In the genomic region with DNA sequence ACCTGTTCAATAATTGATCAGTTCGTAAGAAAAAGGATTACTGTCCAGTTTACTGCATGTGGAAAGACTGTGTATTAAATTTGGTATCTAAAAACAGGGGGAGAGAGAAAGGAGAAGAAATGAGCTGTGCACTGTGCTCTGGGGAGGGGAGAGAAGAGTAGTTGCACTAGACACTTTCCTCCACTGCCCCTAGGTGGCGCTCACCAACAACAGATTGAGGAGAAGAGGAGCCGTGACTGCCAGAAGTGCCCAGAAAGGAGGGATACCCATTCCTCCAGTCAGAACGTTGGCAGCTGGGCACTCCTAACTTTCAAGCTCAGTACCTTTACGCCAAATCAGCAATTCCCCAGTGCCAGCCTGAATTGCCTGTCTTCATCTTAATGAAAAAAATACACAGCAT, we compare ENCODE assay signal across 8 mouse cellular contexts.
DNase-seq lines count a peak whose midpoint lies in the region; ATAC-seq and TF ChIP-seq lines count a peak whose summit lies in the region.

No protein-coding gene starts in this region.

- TF ChIP-seq CTCF in liver, embryonic 14.5 days (IDR thresholded peaks at IDR 0.05; ENCODE audit: low read depth), result peak; percentile 94

- DNase-seq in A20 (ENCODE audit: low read depth, low spot score), result peak; percentile 72
- peak; percentile 88 for DNase-seq in adrenal gland, postnatal 10 days
- DNase-seq in embryo, embryonic 9.5 days (ENCODE audit: extremely low spot score), result peak; percentile 80
- DNase-seq in heart, adult 8-10 months (ENCODE audit: low spot score), result peak; percentile 81
- peak; percentile 82 to 86 for DNase-seq in kidney, postnatal 25 days
- DNase-seq in liver, embryonic 14.5 days (ENCODE audit: low read depth in 3 of 3, low spot score in 3 of 3), result peak; percentile 50 to 64 (median 54)

- 7% methylated on average over 5 of the region's 5 CpGs for WGBS in liver, embryonic 14.5 days (ENCODE audit: insufficient replicate concordance)
- 8% methylated on average over 5 of the region's 5 CpGs for WGBS in neural tube, embryonic 12.5 days
- WGBS in stomach, embryonic 16.5 days, result 7% methylated on average over 5 of the region's 5 CpGs

- no peaks in the 10 kb centered on the region for H3K9me3 ChIP-seq in liver, embryonic 14.5 days (ENCODE audit: control insufficient read depth, low read length)
- H3K9me3 ChIP-seq in neural tube, embryonic 12.5 days, result no peaks in the 10 kb centered on the region
- H3K9me3 ChIP-seq in stomach, embryonic 16.5 days (replicated peaks; ENCODE audit: control insufficient read depth, low read length), result no peaks in the 10 kb centered on the region

- ATAC-seq in liver, embryonic 14.5 days (ENCODE audit: insufficient read depth), result peak; percentile 53; the same call in 1 of the 2 replicates
- ATAC-seq in neural tube, embryonic 12.5 days (ENCODE audit: low FRiP score, low read depth), result peak; percentile 78
- ATAC-seq in stomach, embryonic 16.5 days (ENCODE audit: insufficient read depth, low FRiP score), result peak; percentile 56; the same call in 1 of the 2 replicates

- H3K27ac ChIP-seq in liver, embryonic 14.5 days, result no peak overlapping the region
- no peak overlapping the region for H3K27ac ChIP-seq in neural tube, embryonic 12.5 days
- no peak overlapping the region for H3K27ac ChIP-seq in stomach, embryonic 16.5 days (ENCODE audit: low read length)

- H3K4me1 ChIP-seq in liver, embryonic 14.5 days (replicated peaks; ENCODE audit: control insufficient read depth in 2 of 2, insufficient read depth in 2 of 2, low read length in 1 of 2), result 0 out of 4 replicates have a peak, but pooled peaks cover 0 to 2% of the 10 kb centered on the region in 2 experiments
- no peaks in the 10 kb centered on the region; the same call in 1 of the 2 replicates for H3K4me1 ChIP-seq in neural tube, embryonic 12.5 days
- H3K4me1 ChIP-seq in stomach, embryonic 16.5 days (ENCODE audit: control insufficient read depth, insufficient read depth, low read length), result 0 out of 2 replicates have a peak, but pooled peaks cover 6% of the 10 kb centered on the region

- H3K4me2 ChIP-seq in liver, embryonic 14.5 days (ENCODE audit: low read depth), result no peak overlapping the region
- H3K4me2 ChIP-seq in neural tube, embryonic 12.5 days (replicated peaks), result no peak overlapping the region
- H3K4me2 ChIP-seq in stomach, embryonic 16.5 days (ENCODE audit: low read depth, low read length), result no peak overlapping the region

- H3K27me3 ChIP-seq in liver, embryonic 14.5 days (ENCODE audit: control insufficient read depth, insufficient read depth, low read length), result no peaks in the 10 kb centered on the region
- no peaks in the 10 kb centered on the region for H3K27me3 ChIP-seq in neural tube, embryonic 12.5 days (replicated peaks)
- no peaks in the 10 kb centered on the region for H3K27me3 ChIP-seq in stomach, embryonic 16.5 days (ENCODE audit: control insufficient read depth, insufficient read depth, low read length)

- H3K4me3 ChIP-seq in liver, embryonic 14.5 days (ENCODE audit: insufficient read depth in 1 of 2, low read depth in 2 of 2, low read length in 2 of 2), result no peak overlapping the region
- H3K4me3 ChIP-seq in neural tube, embryonic 12.5 days, result no peak overlapping the region
- H3K4me3 ChIP-seq in stomach, embryonic 16.5 days (replicated peaks; ENCODE audit: low read length), result no peak overlapping the region

- no peaks in the 10 kb centered on the region for H3K36me3 ChIP-seq in liver, embryonic 14.5 days (replicated peaks; ENCODE audit: control insufficient read depth, insufficient read depth, low read depth)
- H3K36me3 ChIP-seq in neural tube, embryonic 12.5 days, result peaks cover 7% of the 10 kb centered on the region; the same call in 1 of the 2 replicates
- no peaks in the 10 kb centered on the region for H3K36me3 ChIP-seq in stomach, embryonic 16.5 days (ENCODE audit: control insufficient read depth, insufficient read depth, low read length)

- H3K9ac ChIP-seq in liver, embryonic 14.5 days (replicated peaks), result no peak overlapping the region
- H3K9ac ChIP-seq in neural tube, embryonic 12.5 days, result no peak overlapping the region
- no peak overlapping the region for H3K9ac ChIP-seq in stomach, embryonic 16.5 days (ENCODE audit: low read length)

- TF ChIP-seq EP300 in liver, embryonic 14.5 days (IDR thresholded peaks at IDR 0.05; ENCODE audit: low read depth), result no peak
